Mouse (Mus musculus) v-Abl transformed pro-B cells (cell line): ENCODE measurements around the gene Ppp1r35.

Experiments
- in situ Hi-C, 2 experiments: fragments of 400-800 bp; cut with MboI; formaldehyde crosslinking; loops; one replicate each; pipeline ENCODE4 v1.15.1; 2025; ENCODE audit not compliant: unreplicated experiment in 2 of 2

Gene Ppp1r35

GRCm38 (mm10) chr5:137778635-137779034, at the start of gene Ppp1r35:
Gene Ppp1r35, plus strand, starts transcription at chr5:137778849.
- in situ Hi-C loops: loop anchor here in 1 of 2 experiments (10.0 kb wide), 1 partner anchor 664 kb away; the partner anchor contains the start of gene Trim56

- in situ Hi-C loops: no loop called here
Observed at GRCm38 (mm10) chr5:137733638-137734288, 44.9 kb upstream of the Ppp1r35 start.

- in situ Hi-C loops: no loop called here
Observed at GRCm38 (mm10) chr5:137734289-137735061, 44.2 kb upstream of the Ppp1r35 start.

- in situ Hi-C loops: no loop called here
Observed at GRCm38 (mm10) chr5:137737400-137737940, 41.2 kb upstream of the Ppp1r35 start.

GRCm38 (mm10) chr5:137738516-137738915, 40.1 kb upstream of the Ppp1r35 start:
- in situ Hi-C loops: no loop called here

GRCm38 (mm10) chr5:137739471-137739870, 39.2 kb upstream of the Ppp1r35 start:
- in situ Hi-C loops: no loop called here

- in situ Hi-C loops: no loop called here
Observed at GRCm38 (mm10) chr5:137740506-137740905, 38.1 kb upstream of the Ppp1r35 start.

- in situ Hi-C loops: no loop called here
Observed at GRCm38 (mm10) chr5:137741023-137741931, 37.4 kb upstream of the Ppp1r35 start, which contains the start of gene Nyap1. Gene Nyap1, minus strand, starts transcription at chr5:137741607.

- in situ Hi-C loops: no loop called here
Observed at GRCm38 (mm10) chr5:137742048-137742447, 36.6 kb upstream of the Ppp1r35 start.

- in situ Hi-C loops: no loop called here
Observed at GRCm38 (mm10) chr5:137742836-137743235, 35.8 kb upstream of the Ppp1r35 start.

GRCm38 (mm10) chr5:137744197-137744596, 34.5 kb upstream of the Ppp1r35 start:
- in situ Hi-C loops: no loop called here

- in situ Hi-C loops: no loop called here
Observed at GRCm38 (mm10) chr5:137745214-137746171, 33.2 kb upstream of the Ppp1r35 start, which contains the start of gene Tsc22d4. Gene Tsc22d4, plus strand, starts transcription at chr5:137745730.

GRCm38 (mm10) chr5:137746282-137746850, 32.3 kb upstream of the Ppp1r35 start:
- in situ Hi-C loops: no loop called here

- in situ Hi-C loops: no loop called here
Observed at GRCm38 (mm10) chr5:137746851-137747325, 31.8 kb upstream of the Ppp1r35 start.

GRCm38 (mm10) chr5:137747326-137747961, 31.2 kb upstream of the Ppp1r35 start:
- in situ Hi-C loops: no loop called here

GRCm38 (mm10) chr5:137748130-137748770, 30.4 kb upstream of the Ppp1r35 start:
- in situ Hi-C loops: no loop called here

- in situ Hi-C loops: no loop called here
Observed at GRCm38 (mm10) chr5:137749196-137749836, 29.3 kb upstream of the Ppp1r35 start.
